Mouse (Mus musculus) macrophage (primary cell): ENCODE results near the gene Slc37a3. TPM values are rescaled to one million over a fixed set of nuclear protein-coding genes. Genes with fewer than 3 reads are reported as not detected.

Experiments used
- H3K27ac ChIP-seq: fragments of 350-480 bp; formaldehyde crosslinking; 2 replicates; pipeline ENCODE4 v1.9.0; 2021
- H3K36me3 ChIP-seq: fragments of 350-480 bp; formaldehyde crosslinking; 2 replicates; pipeline ENCODE4 v1.9.0; 2021; ENCODE audit errors: inconsistent target
- H3K4me3 ChIP-seq: fragments of 350-480 bp; formaldehyde crosslinking; 2 replicates; pipeline ENCODE4 v1.9.0; 2021; ENCODE audit errors: inconsistent target
- H3K79me2 ChIP-seq: fragments of 350-480 bp; formaldehyde crosslinking; 2 replicates; pipeline ENCODE4 v1.9.0; 2021; ENCODE audit errors: inconsistent target
- WGBS: methylation state at CpG from one replicate; pipeline ENCODE4 v1.1.7; 2026; ENCODE audit warnings: inconsistent platforms; ENCODE audit not compliant: missing documents; 5-methylcytosine and 5-hydroxymethylcytosine counted together
- polyA plus RNA-seq: library from polyadenylated mRNA; stranded (reverse); fragments of 250-400 nt; gene quantifications from 3 replicates; pipeline ENCODE4 v1.2.4, GENCODE M21; 2018; ENCODE audit warnings: inconsistent platforms

Gene Slc37a3
- polyA plus RNA-seq, 1 experiment from 2014 or later: 21.6 TPM

- no peak overlapping the region for H3K4me3 ChIP-seq
- no peaks in the 10 kb centered on the region for H3K79me2 ChIP-seq
- 51% methylated on average over 6 of the region's 9 CpGs for WGBS
- H3K36me3 ChIP-seq: no peaks in the 10 kb centered on the region
- H3K27ac ChIP-seq: no peak overlapping the region
Measured at GRCm38 (mm10) chr6:39286053-39286731, 91.3 kb downstream of the Slc37a3 start.

GRCm38 (mm10) chr6:39284836-39285235 is 92.6 kb downstream of the Slc37a3 start:
- Histone ChIP-seq H3K79me2 (no peaks in the 10 kb centered on the region), H3K36me3 (no peaks in the 10 kb centered on the region), H3K27ac (no peak overlapping the region), H3K4me3 (no peak overlapping the region)
- whole genome bisulfite sequencing: 90% methylated on average over 3 of the region's 3 CpGs

Other genes with a start within 250 kb of the Slc37a3 start
- 11.0 to 14.5 TPM (median 11.1 TPM) in 3 replicates for gene Kdm7a, start 170.9 kb downstream of the Slc37a3 start, polyA plus RNA-seq
- 3.6 to 21.5 TPM (median 8.0 TPM) in 3 replicates for gene Rab19, start 3.5 kb upstream of the Slc37a3 start, polyA plus RNA-seq
- 84.9 to 132 TPM (median 125 TPM) in 3 replicates for gene Mkrn1, start 42.8 kb upstream of the Slc37a3 start, polyA plus RNA-seq
- 3.2 to 7.7 TPM (median 5.0 TPM) in 3 replicates for gene Dennd2a, start 180.2 kb upstream of the Slc37a3 start, polyA plus RNA-seq
- 6.4 to 12.8 TPM (median 7.8 TPM) in 3 replicates for gene Adck2, start 196.2 kb upstream of the Slc37a3 start, polyA plus RNA-seq
- not detected in 3 replicates for gene Gm42420, start 208.1 kb upstream of the Slc37a3 start, polyA plus RNA-seq
- 19.3 to 95.8 TPM (median 73.1 TPM) in 3 replicates for gene Ndufb2, start 214.9 kb upstream of the Slc37a3 start, polyA plus RNA-seq